8 mouse cellular contexts compared by ENCODE assay signal in genomic region chr4:153974431-153975291, GRCm38 (mm10). TPM values are rescaled to one million over a fixed set of nuclear protein-coding genes. Genes with fewer than 3 reads are reported as not detected.
DNase-seq lines count a peak whose midpoint lies in the region; ATAC-seq and TF ChIP-seq lines count a peak whose summit lies in the region.

Gene Dffb (minus strand): TSS chr4:153975126.
Gene Cep104 (plus strand): TSS chr4:153975194.

- POLR2A ChIA-PET in Patski (lab: Charles Lee), result interaction anchor here (1.0 kb wide), 1 partner anchor 15 kb away, joined by 3 read pairs; no protein-coding TSS in a partner anchor

- peak within 1 kb of the TSS; percentile 65 for H3K27ac ChIP-seq in hindbrain, embryonic 14.5 days

- no peaks in the 10 kb centered on the region for H3K27me3 ChIP-seq in Patski
- no peaks in the 10 kb centered on the region for H3K27me3 ChIP-seq in hindbrain, embryonic 14.5 days (ENCODE audit: control insufficient read depth, insufficient read depth, low read length)

- H3K9ac ChIP-seq in hindbrain, embryonic 14.5 days, result peak within 1 kb of the TSS; percentile 87

- in situ Hi-C loops in Patski (cut with MboI; ENCODE audit: low pct_unique_long_range_greater_than_20kb), result no loop called here

- H3K4me1 ChIP-seq in hindbrain, embryonic 14.5 days (replicated peaks; ENCODE audit: control insufficient read depth, insufficient read depth, low read length), result peaks cover 15% of the 10 kb centered on the region

- peak within 1 kb of the TSS; percentile 92 for H3K4me2 ChIP-seq in hindbrain, embryonic 14.5 days (replicated peaks)

- 2% methylated on average over 68 of the region's 68 CpGs for WGBS in hindbrain, embryonic 14.5 days

- CTCF ChIA-PET in Patski (lab: Charles Lee), result no interaction called here

- H3K36me3 ChIP-seq in hindbrain, embryonic 14.5 days (replicated peaks; ENCODE audit: control insufficient read depth, insufficient read depth), result peaks cover 32% of the 10 kb centered on the region

- TF ChIP-seq CTCF in Patski (IDR thresholded peaks at IDR 0.05), result no peak

- DNase-seq in Patski (ENCODE audit: low read depth, low spot score), result no peak
- peak; percentile 97 to 98 for DNase-seq in cerebellum, postnatal 14 days
- DNase-seq in frontal cortex, postnatal 25 days (ENCODE audit: low spot score in 2 of 2), result peak; percentile 93 to 95
- peak; percentile 95 for DNase-seq in hindbrain, embryonic 14.5 days (ENCODE audit: low spot score)
- DNase-seq in layer of hippocampus, postnatal 36 days, result peak; percentile 93 to 94
- DNase-seq in lung, postnatal 36 days, result peak; percentile 97
- DNase-seq in retina, postnatal 1 day, result peak; percentile 96
- DNase-seq in urinary bladder, adult 18-20 months (ENCODE audit: low spot score in 2 of 2), result peak; percentile 87 to 93

- peak within 1 kb of the TSS; percentile 89 for H3K4me3 ChIP-seq in hindbrain, embryonic 14.5 days (replicated peaks; ENCODE audit: low read length)

- H3K9me3 ChIP-seq in hindbrain, embryonic 14.5 days (ENCODE audit: control insufficient read depth, low read length), result no peaks in the 10 kb centered on the region

- ATAC-seq in Patski, result peak; percentile 93
- ATAC-seq in hindbrain, embryonic 14.5 days (ENCODE audit: low FRiP score), result peak; percentile 98

RNA-seq across cellular contexts. Expression of gene Dffb, which starts in this region (rescaled TPM):
- polyA plus RNA-seq in Patski (2021), result 4.1 TPM
- polyA plus RNA-seq in hindbrain, embryonic 14.5 days (2014; fragmentation: Nextera tagmentation; extraction: Ambion mirVana), result 8.0 and 10.0 TPM in 2 replicates
- 10 to 100 TPM; 12.2 to 16.0 TPM for total RNA-seq in layer of hippocampus, postnatal 36 days (2021)

RNA-seq across cellular contexts. Expression of gene Cep104, which starts in this region (rescaled TPM):
- polyA plus RNA-seq in Patski (2021), result 19.2 TPM
- polyA plus RNA-seq in hindbrain, embryonic 14.5 days (2014; fragmentation: Nextera tagmentation; extraction: Ambion mirVana), result 15.3 and 16.4 TPM in 2 replicates
- 10 to 100 TPM; 32.1 to 38.4 TPM for total RNA-seq in layer of hippocampus, postnatal 36 days (2021)
